Mouse (Mus musculus) bone marrow, adult 2 months (tissue): ENCODE measurements around the gene Thumpd1.

ENCODE experiments used
- CTCF ChIP-seq: fragments of 200-500 bp; IDR thresholded peaks from 2 replicates; pipeline ENCODE4 v1.5.1; 2011; ENCODE audit warnings: low read length, control low read depth; ENCODE audit not compliant: control insufficient read depth, insufficient read depth
- POLR2A ChIP-seq: fragments of 200-500 bp; IDR thresholded peaks from 2 replicates; pipeline ENCODE4 v1.6.1; 2011; ENCODE audit warnings: low read depth, mild to moderate bottlenecking, control low read depth, low read length, borderline replicate concordance; ENCODE audit not compliant: control insufficient read depth

GRCm38 (mm10) chr7:119745869-119746268 is 25.3 kb upstream of the Thumpd1 start:
- no peak for TF ChIP-seq CTCF
- TF ChIP-seq POLR2A: no peak
